Mouse (Mus musculus) midbrain, embryonic 13.5 days (tissue): ENCODE data around the gene Minar1. TPM values are rescaled to one million over a fixed set of nuclear protein-coding genes. Genes with fewer than 3 reads are reported as not detected.

Experiments used
- ATAC-seq: fragments of 200-750 bp; cut with Nextera tagmentation; 2 replicates; pipeline ENCODE4 v1.8.0; 2017; ENCODE audit warnings: mild to moderate bottlenecking, moderate TSS enrichment, moderate library complexity
- H3K27ac ChIP-seq: fragments of 300-500 bp; sonication (generic); 2 replicates; pipeline ENCODE4 v1.5.1; 2015; ENCODE audit warnings: inconsistent platforms, mild to moderate bottlenecking, moderate library complexity
- H3K27me3 ChIP-seq: fragments of 300-500 bp; sonication (generic); 2 replicates; pipeline ENCODE4 v1.6.1; 2015; ENCODE audit warnings: mild to moderate bottlenecking, inconsistent platforms
- H3K36me3 ChIP-seq: fragments of 300-500 bp; sonication (generic); 2 replicates; pipeline ENCODE4 v1.6.1; 2015; ENCODE audit warnings: mild to moderate bottlenecking, inconsistent platforms
- H3K4me1 ChIP-seq: fragments of 300-500 bp; sonication (generic); replicated peaks from 2 replicates; pipeline ENCODE4 v1.6.1; 2015; ENCODE audit warnings: inconsistent platforms
- H3K4me2 ChIP-seq: fragments of 300-500 bp; sonication (generic); replicated peaks from 2 replicates; pipeline ENCODE4 v1.6.1; 2015; ENCODE audit warnings: moderate library complexity, mild to moderate bottlenecking, inconsistent platforms
- H3K4me3 ChIP-seq: fragments of 300-500 bp; sonication (generic); replicated peaks from 2 replicates; pipeline ENCODE4 v1.5.1; 2015; ENCODE audit warnings: mild to moderate bottlenecking, inconsistent platforms
- H3K9ac ChIP-seq: fragments of 300-500 bp; sonication (generic); replicated peaks from 2 replicates; pipeline ENCODE4 v1.6.1; 2015; ENCODE audit warnings: mild to moderate bottlenecking, inconsistent platforms
- H3K9me3 ChIP-seq: fragments of 300-500 bp; sonication (generic); 2 replicates; pipeline ENCODE4 v1.6.1; 2016; ENCODE audit warnings: mild to moderate bottlenecking, inconsistent platforms
- whole genome bisulfite sequencing: fragments of 180-500 bp; shearing (Covaris S2); methylation state at CpG from one replicate; pipeline ENCODE4 v1.1.7; 2015; 5-methylcytosine and 5-hydroxymethylcytosine counted together
- polyA plus RNA-seq: library from polyadenylated mRNA; unstranded; fragments of >200 nt; fragmentation: Nextera tagmentation; extraction: Ambion mirVana; gene quantifications from 2 replicates; pipeline ENCODE4 v1.2.1, GENCODE M21; 2015

Minar1 gene
- polyA plus RNA-seq, 1 experiment from 2014 or later, result 0.75 TPM

GRCm38 (mm10) chr9:89601891-89602290 is 21.0 kb downstream of the Minar1 start:
- WGBS, result 93% methylated on average over 9 of the region's 9 CpGs
- Histone ChIP-seq H3K27ac (no peak overlapping the region), H3K9ac (no peak overlapping the region), H3K27me3 (no peaks in the 10 kb centered on the region), H3K4me2 (no peak overlapping the region), H3K4me3 (no peak overlapping the region), H3K9me3 (no peaks in the 10 kb centered on the region), H3K36me3 (no peaks in the 10 kb centered on the region), H3K4me1 (no peaks in the 10 kb centered on the region)
- ATAC-seq, result no peak

- no peak overlapping the region for H3K4me2 ChIP-seq
- no peaks in the 10 kb centered on the region for H3K9me3 ChIP-seq
- H3K27ac ChIP-seq, result no peak overlapping the region
- no peaks in the 10 kb centered on the region for H3K36me3 ChIP-seq
- 90% methylated on average over 7 of the region's 7 CpGs for WGBS
- H3K4me3 ChIP-seq, result no peak overlapping the region
- H3K4me1 ChIP-seq, result no peaks in the 10 kb centered on the region
- H3K27me3 ChIP-seq, result no peaks in the 10 kb centered on the region
- H3K9ac ChIP-seq, result no peak overlapping the region
- no peak for ATAC-seq
These were observed 22.2 kb downstream of the Minar1 start for GRCm38 (mm10) chr9:89600677-89601076.

DNA sequence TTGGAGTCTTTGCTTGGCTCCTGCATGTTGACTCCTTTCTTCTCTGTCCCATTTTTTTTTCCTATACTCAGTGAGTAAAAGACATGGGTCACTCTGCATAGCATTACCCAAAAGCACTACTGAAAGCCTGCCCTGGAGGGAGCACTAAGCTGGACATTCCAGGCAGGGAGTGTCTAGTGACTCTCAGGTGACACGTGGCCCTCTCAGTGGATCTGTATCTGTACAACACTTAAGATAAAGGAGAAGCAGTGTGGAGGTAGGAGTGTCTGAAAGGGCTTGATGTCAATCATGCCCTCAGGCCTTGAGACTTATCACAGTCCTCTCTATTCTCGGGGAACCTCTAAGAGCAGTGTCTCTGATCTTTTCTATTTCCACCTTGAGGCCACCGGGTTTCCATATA is 25.9 kb downstream of the Minar1 start:
- no peak overlapping the region for H3K4me3 ChIP-seq
- H3K27ac ChIP-seq, result no peak overlapping the region
- H3K4me2 ChIP-seq, result no peak overlapping the region
- H3K36me3 ChIP-seq, result no peaks in the 10 kb centered on the region
- no peaks in the 10 kb centered on the region for H3K4me1 ChIP-seq
- WGBS, result 74% methylated on average over 3 of the region's 3 CpGs
- H3K9me3 ChIP-seq, result no peaks in the 10 kb centered on the region
- no peak overlapping the region for H3K9ac ChIP-seq
- no peaks in the 10 kb centered on the region for H3K27me3 ChIP-seq
- ATAC-seq, result no peak

GRCm38 (mm10) chr9:89596392-89596791 is 26.5 kb downstream of the Minar1 start:
- no peak for ATAC-seq
- no peaks in the 10 kb centered on the region for H3K27me3 ChIP-seq
- no peak overlapping the region for H3K9ac ChIP-seq
- no peaks in the 10 kb centered on the region for H3K4me1 ChIP-seq
- no peak overlapping the region for H3K4me3 ChIP-seq
- WGBS, result 92% methylated on average over 5 of the region's 5 CpGs
- H3K36me3 ChIP-seq, result no peaks in the 10 kb centered on the region
- no peak overlapping the region for H3K27ac ChIP-seq
- H3K4me2 ChIP-seq, result no peak overlapping the region
- no peaks in the 10 kb centered on the region for H3K9me3 ChIP-seq

- no peak for ATAC-seq
- Histone ChIP-seq H3K27me3 (no peaks in the 10 kb centered on the region), H3K4me2 (no peak overlapping the region), H3K9me3 (no peaks in the 10 kb centered on the region), H3K4me3 (no peak overlapping the region), H3K9ac (no peak overlapping the region), H3K36me3 (no peaks in the 10 kb centered on the region), H3K4me1 (no peaks in the 10 kb centered on the region), H3K27ac (no peak overlapping the region)
- 90% methylated on average over 3 of the region's 3 CpGs for whole genome bisulfite sequencing
These were observed 30.5 kb downstream of the Minar1 start for GRCm38 (mm10) chr9:89592391-89592790.

DNA sequence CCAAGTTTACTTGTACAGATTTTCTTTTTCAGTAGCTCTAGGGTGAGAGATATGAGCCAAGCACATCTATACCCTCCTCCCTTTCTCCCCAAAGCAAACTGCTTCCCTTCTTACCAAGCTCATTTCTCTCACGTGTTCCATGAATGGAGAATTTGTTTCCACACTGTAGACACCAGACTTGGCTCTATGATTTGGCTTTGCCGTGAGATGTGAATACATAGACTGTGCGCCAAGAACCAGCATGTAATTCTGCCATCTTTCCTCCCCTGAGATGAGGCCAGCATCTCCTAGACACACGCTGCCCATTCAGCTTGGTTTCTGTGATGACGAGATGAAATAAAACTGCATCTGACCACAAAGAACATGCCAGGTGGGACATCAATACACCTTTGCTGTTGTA is 44.5 kb downstream of the Minar1 start:
- Histone ChIP-seq H3K27me3 (no peaks in the 10 kb centered on the region), H3K27ac (no peak overlapping the region), H3K4me1 (no peaks in the 10 kb centered on the region), H3K9me3 (no peaks in the 10 kb centered on the region), H3K4me3 (no peak overlapping the region), H3K36me3 (no peaks in the 10 kb centered on the region), H3K9ac (no peak overlapping the region), H3K4me2 (no peak overlapping the region)
- ATAC-seq, result no peak
- WGBS, result 94% methylated on average over 5 of the region's 5 CpGs

DNA sequence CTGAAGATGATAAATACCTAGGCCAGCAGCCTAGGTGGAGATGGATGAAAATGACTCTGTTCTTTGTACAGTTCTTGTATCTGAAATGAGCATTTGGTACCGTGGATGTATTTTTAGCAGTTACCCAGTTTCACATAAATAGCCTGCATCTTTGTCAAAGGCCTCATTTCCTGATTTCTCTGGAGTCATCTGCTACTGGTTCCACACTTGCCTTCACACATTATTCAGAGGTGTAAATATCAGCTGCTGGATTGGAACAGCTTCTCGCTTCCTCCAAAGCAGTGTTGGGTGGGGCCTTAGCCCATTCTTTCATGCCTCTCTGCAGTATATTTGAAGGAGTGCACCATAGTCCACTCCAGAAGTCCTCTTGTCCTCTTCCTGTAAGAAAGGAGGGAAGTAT is 70.3 kb downstream of the Minar1 start:
- 87% methylated on average over 2 of the region's 2 CpGs for WGBS
- no peaks in the 10 kb centered on the region for H3K27me3 ChIP-seq
- no peaks in the 10 kb centered on the region for H3K36me3 ChIP-seq
- no peak overlapping the region for H3K27ac ChIP-seq
- no peak for ATAC-seq
- H3K9ac ChIP-seq, result no peak overlapping the region
- H3K4me1 ChIP-seq, result no peaks in the 10 kb centered on the region
- H3K9me3 ChIP-seq, result no peaks in the 10 kb centered on the region
- H3K4me3 ChIP-seq, result no peak overlapping the region
- no peak overlapping the region for H3K4me2 ChIP-seq

Other genes starting within 250 kb of the Minar1 start
- gene Tmed3, start 81.9 kb upstream of the Minar1 start, polyA plus RNA-seq, result 37.8 and 41.9 TPM in 2 replicates
- 0.04 TPM in 1 of 2 replicates, not detected in the other for gene Ankrd34c, start 115.3 kb upstream of the Minar1 start, polyA plus RNA-seq